In genomic region chr11:44550996-44551395, GRCm38 (mm10) we compare ENCODE assay signal across 12 mouse cellular contexts. TPM values are rescaled to one million over a fixed set of nuclear protein-coding genes. Genes with fewer than 3 reads are reported as not detected.
DNase-seq lines count a peak whose midpoint lies in the region; ATAC-seq and TF ChIP-seq lines count a peak whose summit lies in the region.
"Had no signal": no experiment of that assay in that cellular context is flagged by ENCODE, and none has a peak within 500 bp of the region (broad histone marks: within the 10 kb centered on the region; RNA-seq: fewer than 3 reads in every experiment).

No protein-coding gene starts in this region.

- no peak for TF ChIP-seq POLR2A in lung, adult 2 months (IDR thresholded peaks at IDR 0.05; ENCODE audit: borderline replicate concordance, extremely low read depth, low read depth, low read length)

- no peak for DNase-seq in forebrain, postnatal 0 days
- DNase-seq in forebrain, embryonic 11.5 days (ENCODE audit: low spot score), result no peak
- DNase-seq in lung, adult 2 months, result no peak
- no peak for DNase-seq in lung, postnatal 10 days
- peak; percentile 28 for DNase-seq in NIH3T3 (ENCODE audit: low read depth)
- DNase-seq in liver, embryonic 13.5 days, result no peak
- no peak for DNase-seq in ovary, postnatal 36 days (ENCODE audit: low spot score)
- DNase-seq in frontal cortex, postnatal 25 days (ENCODE audit: low spot score in 2 of 2), result no peak
- DNase-seq: kidney, adult 11 months had no signal

- ATAC-seq in forebrain, postnatal 0 days, result no peak
- ATAC-seq in forebrain, embryonic 11.5 days (replicated peaks; ENCODE audit: low FRiP score), result no peak
- 0 out of 2 replicates have a peak, but pooled peaks have one; percentile 34 for ATAC-seq in liver, embryonic 13.5 days (ENCODE audit: low read depth)
- ATAC-seq: midbrain, embryonic 16.5 days had no signal

- peaks cover 52% of the 10 kb centered on the region for H3K36me3 ChIP-seq in forebrain, postnatal 0 days (ENCODE audit: insufficient read depth)
- H3K36me3 ChIP-seq in forebrain, embryonic 11.5 days (ENCODE audit: control insufficient read depth, insufficient read depth, low read length), result peaks cover 20% of the 10 kb centered on the region
- peaks cover 93% of the 10 kb centered on the region for H3K36me3 ChIP-seq in liver, embryonic 13.5 days

- no peak overlapping the region for H3K27ac ChIP-seq in forebrain, postnatal 0 days (ENCODE audit: low read depth, low read length)
- no peak overlapping the region for H3K27ac ChIP-seq in forebrain, embryonic 11.5 days (ENCODE audit: low read depth, low read length)
- H3K27ac ChIP-seq in liver, embryonic 13.5 days, result no peak overlapping the region
- H3K27ac ChIP-seq: embryonic facial prominence, embryonic 15.5 days; heart, embryonic 15.5 days had no signal

- WGBS in forebrain, postnatal 0 days, result 93% methylated on average over 6 of the region's 6 CpGs
- 93% methylated on average over 6 of the region's 6 CpGs for WGBS in forebrain, embryonic 11.5 days
- WGBS in lung, adult 2 months, result 94% methylated on average over 6 of the region's 6 CpGs
- WGBS in liver, embryonic 13.5 days (ENCODE audit: insufficient replicate concordance), result 80% methylated on average over 6 of the region's 6 CpGs

- TF ChIP-seq CTCF in forebrain, postnatal 0 days (IDR thresholded peaks at IDR 0.05; ENCODE audit: low read depth), result peak; percentile 38
- peak; percentile 59 for TF ChIP-seq CTCF in lung, adult 2 months (IDR thresholded peaks at IDR 0.05; ENCODE audit: insufficient read depth, low read length)

- H3K9me3 ChIP-seq in forebrain, postnatal 0 days (ENCODE audit: low read length), result no peaks in the 10 kb centered on the region
- H3K9me3 ChIP-seq in forebrain, embryonic 11.5 days (ENCODE audit: control insufficient read depth, low read length), result no peaks in the 10 kb centered on the region
- H3K9me3 ChIP-seq in liver, embryonic 13.5 days (replicated peaks), result no peaks in the 10 kb centered on the region
- H3K9me3 ChIP-seq: heart, embryonic 15.5 days had no signal

- H3K4me2 ChIP-seq in forebrain, postnatal 0 days (ENCODE audit: low read depth), result no peak overlapping the region
- no peak overlapping the region for H3K4me2 ChIP-seq in forebrain, embryonic 11.5 days (ENCODE audit: low read depth, low read length, severe bottlenecking)
- H3K4me2 ChIP-seq in liver, embryonic 13.5 days, result no peak overlapping the region
- H3K4me2 ChIP-seq: embryonic facial prominence, embryonic 15.5 days; heart, embryonic 15.5 days had no signal

- H3K9ac ChIP-seq in forebrain, postnatal 0 days, result no peak overlapping the region
- no peak overlapping the region for H3K9ac ChIP-seq in forebrain, embryonic 11.5 days (ENCODE audit: low read length)
- H3K9ac ChIP-seq in liver, embryonic 13.5 days, result no peak overlapping the region
- H3K9ac ChIP-seq: embryonic facial prominence, embryonic 15.5 days; heart, embryonic 15.5 days had no signal

- no peaks in the 10 kb centered on the region for H3K27me3 ChIP-seq in forebrain, postnatal 0 days (ENCODE audit: insufficient read depth, low read length)
- H3K27me3 ChIP-seq in forebrain, embryonic 11.5 days (ENCODE audit: control insufficient read depth, insufficient read depth, low read length), result no peaks in the 10 kb centered on the region
- no peaks in the 10 kb centered on the region for H3K27me3 ChIP-seq in liver, embryonic 13.5 days
- H3K27me3 ChIP-seq: embryonic facial prominence, embryonic 15.5 days; heart, embryonic 15.5 days had no signal

- H3K4me1 ChIP-seq in forebrain, postnatal 0 days (ENCODE audit: insufficient read depth), result 0 out of 2 replicates have a peak, but pooled peaks cover 4% of the 10 kb centered on the region
- H3K4me1 ChIP-seq in forebrain, embryonic 11.5 days (replicated peaks; ENCODE audit: control insufficient read depth, insufficient read depth, low read length), result no peaks in the 10 kb centered on the region
- H3K4me1 ChIP-seq in lung, adult 2 months (ENCODE audit: control insufficient read depth, insufficient read depth, low read length), result 0 out of 2 replicates have a peak, but pooled peaks cover 3% of the 10 kb centered on the region
- peaks cover 6% of the 10 kb centered on the region for H3K4me1 ChIP-seq in liver, embryonic 13.5 days (replicated peaks)
- H3K4me1 ChIP-seq: embryonic facial prominence, embryonic 15.5 days; heart, embryonic 15.5 days had no signal

- H3K4me3 ChIP-seq in forebrain, postnatal 0 days (ENCODE audit: low read depth, low read length), result no peak overlapping the region
- no peak overlapping the region for H3K4me3 ChIP-seq in forebrain, embryonic 11.5 days (ENCODE audit: low read depth, low read length)
- H3K4me3 ChIP-seq in lung, adult 2 months (replicated peaks; ENCODE audit: extremely low read depth, low read depth, low read length), result no peak overlapping the region
- no peak overlapping the region for H3K4me3 ChIP-seq in liver, embryonic 13.5 days (replicated peaks)
- H3K4me3 ChIP-seq: embryonic facial prominence, embryonic 15.5 days; heart, embryonic 15.5 days had no signal

RNA-seq across cellular contexts. Expression of gene Rnf145, which starts 32.2 kb away (rescaled TPM):
- 82.8 and 97.4 TPM in 2 replicates for total RNA-seq in forebrain, postnatal 0 days (2014; rRNA removed)
- 86.3 and 100 TPM in 2 replicates for polyA plus RNA-seq in forebrain, postnatal 0 days (2015; fragmentation: Nextera tagmentation; extraction: Ambion mirVana)
- 123 and 124 TPM in 2 replicates for polyA plus RNA-seq in forebrain, embryonic 11.5 days (2014; fragmentation: Nextera tagmentation; extraction: Ambion mirVana)
- polyA plus RNA-seq in lung, adult 2 months (2012; rRNA removed), result 104 and 266 TPM in 2 replicates
- polyA plus RNA-seq in liver, embryonic 13.5 days (2015; fragmentation: Nextera tagmentation; extraction: Ambion mirVana), result 45.9 and 47.8 TPM in 2 replicates
